Mouse (Mus musculus): ENCODE data around the gene Emsy.

GRCm38 (mm10) chr7:98586313-98586712 is 70.3 kb downstream of the Emsy start:
- TF ChIP-seq CTCF (IDR thresholded peaks at IDR 0.05; ENCODE audit: low read depth) (no peak), EP300 (IDR thresholded peaks at IDR 0.05; ENCODE audit: low read depth) (no peak)
